Mouse (Mus musculus) layer of hippocampus, adult 6 months (tissue): ENCODE results near the gene Krtap27-1. TPM values are rescaled to one million over a fixed set of nuclear protein-coding genes. Genes with fewer than 3 reads are reported as not detected.

Experiments
- long read RNA-seq, 2 experiments: library from polyadenylated mRNA; unstranded; transcript quantifications; one replicate each; pipeline ENCODE4 v2.0.0; 2019 to 2020
- polyA plus RNA-seq: library from polyadenylated mRNA; unstranded; fragments of <200 nt; fragmentation: Nextera tagmentation; gene quantifications from 2 replicates; pipeline ENCODE4 v1.2.3, GENCODE M21; 2021

Gene Krtap27-1
- polyA plus RNA-seq = not detected in 2 replicates
- long read RNA-seq, experiment 1 = 0 reads
- long read RNA-seq, experiment 2 = 0 reads

GRCm38 (mm10) chr16:88671571-88671970 lies at the start of gene Krtap27-1:
Krtap27-1 (minus strand) TSS chr16:88671671.

GRCm38 (mm10) chr16:88707496-88708012 lies 36.1 kb upstream of the Krtap27-1 start, which contains the start of gene 2310061N02Rik:
2310061N02Rik (minus strand) TSS chr16:88707962.

GRCm38 (mm10) chr16:88647358-88647846 lies 24.1 kb downstream of the Krtap27-1 start, which contains the start of gene Krtap26-1:
Krtap26-1 (minus strand) TSS chr16:88647796.

GRCm38 (mm10) chr16:88627566-88627965 lies 43.9 kb downstream of the Krtap27-1 start, which contains the start of gene 2310079G19Rik:
2310079G19Rik (minus strand) TSS chr16:88627666.

Other genes starting within 250 kb of the Krtap27-1 start
- gene Cldn17, start 164.7 kb downstream of the Krtap27-1 start, polyA plus RNA-seq = not detected in 2 replicates
- not detected in 2 replicates for gene Cldn8, start 108.5 kb downstream of the Krtap27-1 start, polyA plus RNA-seq
- not detected in 2 replicates for gene Krtap24-1, start 59.4 kb downstream of the Krtap27-1 start, polyA plus RNA-seq
- gene 2310079G19Rik, start 44.0 kb downstream of the Krtap27-1 start, polyA plus RNA-seq = not detected in 2 replicates
- gene Krtap26-1, start 23.9 kb downstream of the Krtap27-1 start, polyA plus RNA-seq = not detected in 2 replicates
- gene 2310061N02Rik, start 36.3 kb upstream of the Krtap27-1 start, polyA plus RNA-seq = not detected in 2 replicates
- not detected in 2 replicates for gene Krtap13-1, start 57.2 kb upstream of the Krtap27-1 start, polyA plus RNA-seq
- not detected in 2 replicates for gene Krtap13, start 80.0 kb upstream of the Krtap27-1 start, polyA plus RNA-seq
- not detected in 2 replicates for gene 2310034C09Rik, start 87.2 kb upstream of the Krtap27-1 start, polyA plus RNA-seq
- gene 2310057N15Rik, start 102.5 kb upstream of the Krtap27-1 start, polyA plus RNA-seq = not detected in 2 replicates
- not detected in 2 replicates for gene Gm5965, start 106.2 kb upstream of the Krtap27-1 start, polyA plus RNA-seq
- gene Gm20741, start 140.5 kb upstream of the Krtap27-1 start, polyA plus RNA-seq = not detected in 2 replicates
- not detected in 2 replicates for gene Krtap15, start 148.5 kb upstream of the Krtap27-1 start, polyA plus RNA-seq
- gene Krtap14, start 154.5 kb upstream of the Krtap27-1 start, polyA plus RNA-seq = not detected in 2 replicates
- not detected in 2 replicates for gene Krtap19-1, start 197.7 kb upstream of the Krtap27-1 start, polyA plus RNA-seq
- not detected in 2 replicates for gene Krtap19-2, start 202.6 kb upstream of the Krtap27-1 start, polyA plus RNA-seq
- gene Krtap19-3, start 206.4 kb upstream of the Krtap27-1 start, polyA plus RNA-seq = not detected in 2 replicates
- gene Krtap19-4, start 213.4 kb upstream of the Krtap27-1 start, polyA plus RNA-seq = not detected in 2 replicates
- gene Krtap19-5, start 224.8 kb upstream of the Krtap27-1 start, polyA plus RNA-seq = not detected in 2 replicates